Mouse (Mus musculus): ENCODE data around the gene Mgat5.

GRCm38 (mm10) chr1:127523364-127523763 lies 318.5 kb downstream of the Mgat5 start:
- no peak for TF ChIP-seq CHD2 (IDR thresholded peaks at IDR 0.05; ENCODE audit: low read depth, low read length)
- TF ChIP-seq ZNF384 (IDR thresholded peaks at IDR 0.05; ENCODE audit: low read depth, low read length), result no peak
